Mouse (Mus musculus): ENCODE data around the gene Agpat4. TPM values are rescaled to one million over a fixed set of nuclear protein-coding genes. Genes with fewer than 3 reads are reported as not detected.
A peak's percentile ranks its signal among the peaks of the same experiment; 100 is the strongest.
"Not testable (repeated sequence)": the region's sequence is repeated elsewhere in the genome, so short reads cannot be mapped to it uniquely, and the experiment has no call there.

Agpat4 gene
- total and polyA plus RNA-seq, 2 experiments from 2014 or later, result 9.2 to 13.4 TPM

GRCm38 (mm10) chr17:12223682-12224081 is 105.2 kb downstream of the Agpat4 start:
- H3K36me3 ChIP-seq (replicated peaks; ENCODE audit: control insufficient read depth, insufficient read depth, low read length), result peaks cover 56% of the 10 kb centered on the region
- H3K4me1 ChIP-seq (ENCODE audit: control insufficient read depth, insufficient read depth), result no peaks in the 10 kb centered on the region
- no peak overlapping the region for H3K4me3 ChIP-seq (ENCODE audit: low read depth, low read length)
- no peaks in the 10 kb centered on the region for H3K9me3 ChIP-seq (replicated peaks; ENCODE audit: control insufficient read depth, low read length)
- H3K4me2 ChIP-seq (ENCODE audit: low read depth, low read length), result no peak overlapping the region
- no peak overlapping the region for H3K9ac ChIP-seq (replicated peaks; ENCODE audit: low read depth, low read length)
- H3K27ac ChIP-seq (ENCODE audit: low read depth), result no peak overlapping the region
- ATAC-seq (ENCODE audit: insufficient read depth, low read depth), result no peak
- DNase-seq (ENCODE audit: low spot score), result no peak
- 71% methylated on average over 5 of the region's 5 CpGs for WGBS
- no peaks in the 10 kb centered on the region for H3K27me3 ChIP-seq (ENCODE audit: control insufficient read depth, insufficient read depth, low read length)
- TF ChIP-seq EP300 (IDR thresholded peaks at IDR 0.05; ENCODE audit: low read depth), result no peak
- TF ChIP-seq CTCF (IDR thresholded peaks at IDR 0.05; ENCODE audit: low read depth), result no peak

GRCm38 (mm10) chr17:12224145-12224544 is 105.6 kb downstream of the Agpat4 start:
- no peaks in the 10 kb centered on the region for H3K27me3 ChIP-seq (ENCODE audit: control insufficient read depth, insufficient read depth, low read length)
- ATAC-seq (ENCODE audit: insufficient read depth, low read depth), result no peak
- H3K27ac ChIP-seq (ENCODE audit: low read depth), result no peak overlapping the region
- TF ChIP-seq EP300 (IDR thresholded peaks at IDR 0.05; ENCODE audit: low read depth) (no peak), CTCF (IDR thresholded peaks at IDR 0.05; ENCODE audit: low read depth) (no peak)
- H3K9ac ChIP-seq (replicated peaks; ENCODE audit: low read depth, low read length), result no peak overlapping the region
- no peak overlapping the region for H3K4me3 ChIP-seq (ENCODE audit: low read depth, low read length)
- WGBS, result 67% methylated on average over 8 of the region's 9 CpGs
- no peaks in the 10 kb centered on the region for H3K4me1 ChIP-seq (ENCODE audit: control insufficient read depth, insufficient read depth)
- peaks cover 56% of the 10 kb centered on the region for H3K36me3 ChIP-seq (replicated peaks; ENCODE audit: control insufficient read depth, insufficient read depth, low read length)
- no peaks in the 10 kb centered on the region for H3K9me3 ChIP-seq (replicated peaks; ENCODE audit: control insufficient read depth, low read length)
- DNase-seq (ENCODE audit: low spot score), result no peak
- H3K4me2 ChIP-seq (ENCODE audit: low read depth, low read length), result no peak overlapping the region

DNA sequence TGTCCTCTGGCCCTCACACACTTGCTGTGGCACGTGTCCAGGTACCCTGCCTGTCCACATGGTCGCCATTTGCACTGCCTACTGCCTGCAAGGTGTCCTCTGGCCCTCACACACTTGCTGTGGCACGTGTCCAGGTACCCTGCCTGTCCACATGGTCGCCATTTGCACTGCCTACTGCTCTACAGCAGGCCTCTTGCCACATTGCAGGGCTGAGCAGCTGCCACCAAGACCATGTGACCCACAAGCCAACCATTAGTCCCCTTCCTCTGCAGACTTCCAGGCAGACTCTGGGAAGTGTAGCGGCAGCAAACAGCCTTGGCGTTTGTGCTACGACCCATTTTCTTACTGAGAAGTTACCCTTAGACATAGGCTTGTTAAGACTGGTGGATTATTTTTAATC is 106.0 kb downstream of the Agpat4 start:
- H3K27ac ChIP-seq (ENCODE audit: low read depth); H3K27me3 ChIP-seq (ENCODE audit: control insufficient read depth, insufficient read depth, low read length); ATAC-seq (ENCODE audit: insufficient read depth, low read depth); H3K9me3 ChIP-seq (replicated peaks; ENCODE audit: control insufficient read depth, low read length); H3K9ac ChIP-seq (replicated peaks; ENCODE audit: low read depth, low read length); H3K4me2 ChIP-seq (ENCODE audit: low read depth, low read length); H3K4me3 ChIP-seq (ENCODE audit: low read depth, low read length); DNase-seq (ENCODE audit: low spot score); H3K4me1 ChIP-seq (ENCODE audit: control insufficient read depth, insufficient read depth): not testable (repeated sequence)
- peaks cover 58% of the 10 kb centered on the region for H3K36me3 ChIP-seq (replicated peaks; ENCODE audit: control insufficient read depth, insufficient read depth, low read length)
- WGBS, result 80% methylated on average over 5 of the region's 7 CpGs

DNA sequence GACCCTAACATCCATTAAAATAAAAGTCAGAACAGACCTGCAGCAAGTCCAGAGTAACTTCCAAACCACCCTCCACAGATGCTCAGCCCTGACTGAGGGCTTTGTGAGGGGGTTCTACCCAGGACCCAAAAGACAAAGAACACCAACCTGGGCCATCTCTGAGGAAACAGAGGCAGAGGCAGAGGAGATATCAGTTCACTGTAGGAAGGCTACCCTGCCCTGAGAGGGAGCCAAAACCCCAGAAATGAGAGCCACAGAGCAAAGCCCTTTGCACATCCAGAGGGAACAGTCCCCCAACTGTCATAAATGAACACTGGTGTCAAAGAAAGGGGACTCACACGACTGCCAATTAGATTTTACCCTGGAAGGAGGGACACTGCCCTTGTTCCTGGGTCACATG is 106.7 kb downstream of the Agpat4 start:
- DNase-seq (ENCODE audit: low spot score), result no peak
- H3K9ac ChIP-seq (replicated peaks; ENCODE audit: low read depth, low read length), result no peak overlapping the region
- 68% methylated on average over 1 of the region's 1 CpGs for WGBS
- H3K4me1 ChIP-seq (ENCODE audit: control insufficient read depth, insufficient read depth), result no peaks in the 10 kb centered on the region
- no peak overlapping the region for H3K27ac ChIP-seq (ENCODE audit: low read depth)
- no peak for TF ChIP-seq CTCF (IDR thresholded peaks at IDR 0.05; ENCODE audit: low read depth)
- TF ChIP-seq EP300 (IDR thresholded peaks at IDR 0.05; ENCODE audit: low read depth), result no peak
- H3K4me3 ChIP-seq (ENCODE audit: low read depth, low read length), result no peak overlapping the region
- peaks cover 59% of the 10 kb centered on the region for H3K36me3 ChIP-seq (replicated peaks; ENCODE audit: control insufficient read depth, insufficient read depth, low read length)
- H3K9me3 ChIP-seq (replicated peaks; ENCODE audit: control insufficient read depth, low read length), result no peaks in the 10 kb centered on the region
- no peak overlapping the region for H3K4me2 ChIP-seq (ENCODE audit: low read depth, low read length)
- H3K27me3 ChIP-seq (ENCODE audit: control insufficient read depth, insufficient read depth, low read length), result no peaks in the 10 kb centered on the region
- no peak for ATAC-seq (ENCODE audit: insufficient read depth, low read depth)

DNA sequence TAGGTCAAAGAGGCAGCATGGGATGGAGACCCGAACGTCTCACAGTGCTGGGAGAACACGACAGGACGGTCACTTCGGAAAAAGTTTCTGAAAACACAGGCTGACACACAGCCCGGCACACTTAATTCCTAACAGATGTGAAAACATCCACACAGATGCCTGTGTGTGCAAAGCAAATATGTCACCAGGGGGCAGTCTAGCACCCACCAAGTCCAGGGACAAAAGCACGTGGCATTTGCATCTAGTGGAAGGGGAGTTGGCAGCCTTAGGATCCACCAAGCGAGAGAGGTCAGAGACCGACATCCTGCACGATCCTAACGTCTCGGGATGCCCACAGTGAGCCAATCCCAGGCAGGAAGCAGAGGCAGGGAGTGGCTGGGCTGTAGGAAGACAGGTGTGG is 108.0 kb downstream of the Agpat4 start:
- Histone ChIP-seq H3K36me3 (replicated peaks; ENCODE audit: control insufficient read depth, insufficient read depth, low read length) (peaks cover 65% of the 10 kb centered on the region), H3K27me3 (ENCODE audit: control insufficient read depth, insufficient read depth, low read length) (no peaks in the 10 kb centered on the region), H3K27ac (ENCODE audit: low read depth) (no peak overlapping the region), H3K4me2 (ENCODE audit: low read depth, low read length) (no peak overlapping the region), H3K9ac (replicated peaks; ENCODE audit: low read depth, low read length) (no peak overlapping the region), H3K4me3 (ENCODE audit: low read depth, low read length) (no peak overlapping the region), H3K9me3 (replicated peaks; ENCODE audit: control insufficient read depth, low read length) (no peaks in the 10 kb centered on the region), H3K4me1 (ENCODE audit: control insufficient read depth, insufficient read depth) (no peaks in the 10 kb centered on the region)
- DNase-seq (ENCODE audit: low spot score) (peak; percentile 17), ATAC-seq (ENCODE audit: insufficient read depth, low read depth) (no peak; the same call in 1 of the 2 replicates)
- TF ChIP-seq CTCF (IDR thresholded peaks at IDR 0.05; ENCODE audit: low read depth) (peak; percentile 56), EP300 (IDR thresholded peaks at IDR 0.05; ENCODE audit: low read depth) (no peak)
- 61% methylated on average over 12 of the region's 12 CpGs for WGBS

DNA sequence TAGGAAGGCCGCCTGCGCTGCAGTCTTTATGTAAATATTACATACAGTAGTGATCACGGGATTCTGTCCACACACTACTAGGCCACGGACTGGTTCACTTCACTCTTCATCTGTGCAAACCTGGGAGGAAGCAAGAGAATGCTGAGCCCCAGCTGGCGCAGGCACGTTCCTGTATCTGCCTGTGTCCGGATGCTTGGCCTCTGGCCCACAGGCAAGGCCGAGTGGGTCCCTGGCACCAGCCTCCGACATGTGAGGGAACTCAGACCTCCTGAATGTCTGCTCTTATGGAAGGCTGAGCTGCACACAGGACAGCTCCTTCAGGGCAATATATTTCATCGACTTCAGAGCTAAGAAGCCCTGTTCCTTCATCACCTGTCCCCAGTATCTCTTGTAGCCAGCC is 109.5 kb downstream of the Agpat4 start:
- Histone ChIP-seq H3K4me2 (ENCODE audit: low read depth, low read length) (no peak overlapping the region), H3K4me1 (ENCODE audit: control insufficient read depth, insufficient read depth) (no peaks in the 10 kb centered on the region), H3K36me3 (replicated peaks; ENCODE audit: control insufficient read depth, insufficient read depth, low read length) (peaks cover 68% of the 10 kb centered on the region), H3K4me3 (ENCODE audit: low read depth, low read length) (no peak overlapping the region), H3K27ac (ENCODE audit: low read depth) (no peak overlapping the region), H3K27me3 (ENCODE audit: control insufficient read depth, insufficient read depth, low read length) (no peaks in the 10 kb centered on the region), H3K9me3 (replicated peaks; ENCODE audit: control insufficient read depth, low read length) (no peaks in the 10 kb centered on the region), H3K9ac (replicated peaks; ENCODE audit: low read depth, low read length) (no peak overlapping the region)
- peak; percentile 10 for DNase-seq (ENCODE audit: low spot score)
- ATAC-seq (ENCODE audit: insufficient read depth, low read depth), result peak; percentile 76
- 72% methylated on average over 10 of the region's 10 CpGs for WGBS
- TF ChIP-seq CTCF (IDR thresholded peaks at IDR 0.05; ENCODE audit: low read depth), result no peak

Measured in heart, postnatal 0 days (tissue).